Mouse (Mus musculus) stomach, embryonic 16.5 days (tissue): ENCODE data around the gene Gng13. TPM values are rescaled to one million over a fixed set of nuclear protein-coding genes. Genes with fewer than 3 reads are reported as not detected.
A peak's percentile ranks its signal among the peaks of the same experiment; 100 is the strongest.

Experiments used
- ATAC-seq: fragments of 200-750 bp; cut with Nextera tagmentation; 2 replicates; pipeline ENCODE4 v1.8.0; 2017; ENCODE audit warnings: moderate number of reproducible peaks, moderate TSS enrichment; ENCODE audit not compliant: insufficient read depth, low FRiP score
- H3K27ac ChIP-seq: fragments of 300-500 bp; sonication (generic); 2 replicates; pipeline ENCODE4 v1.5.1; 2014; ENCODE audit warnings: low read length
- H3K27me3 ChIP-seq: fragments of 300-500 bp; sonication (generic); 2 replicates; pipeline ENCODE4 v1.6.1; 2014; ENCODE audit warnings: low read length, control low read depth, mixed read lengths; ENCODE audit not compliant: control insufficient read depth, insufficient read depth
- H3K36me3 ChIP-seq: fragments of 300-500 bp; sonication (generic); 2 replicates; pipeline ENCODE4 v1.6.1; 2014; ENCODE audit warnings: low read length; ENCODE audit not compliant: control insufficient read depth, insufficient read depth
- H3K4me1 ChIP-seq: fragments of 300-500 bp; sonication (generic); 2 replicates; pipeline ENCODE4 v1.6.1; 2014; ENCODE audit warnings: low read length, control low read depth, mixed read lengths; ENCODE audit not compliant: control insufficient read depth, insufficient read depth
- H3K4me2 ChIP-seq: fragments of 300-500 bp; sonication (generic); 2 replicates; pipeline ENCODE4 v1.6.1; 2014; ENCODE audit warnings: low read depth, low read length, mixed read lengths
- H3K4me3 ChIP-seq: fragments of 300-500 bp; sonication (generic); replicated peaks from 2 replicates; pipeline ENCODE4 v1.5.1; 2014; ENCODE audit warnings: mild to moderate bottlenecking, low read length
- H3K9ac ChIP-seq: fragments of 300-500 bp; sonication (generic); 2 replicates; pipeline ENCODE4 v1.6.1; 2014; ENCODE audit warnings: low read length
- H3K9me3 ChIP-seq: fragments of 300-500 bp; sonication (generic); replicated peaks from 2 replicates; pipeline ENCODE4 v1.6.1; 2016; ENCODE audit warnings: low read length, control low read depth; ENCODE audit not compliant: control insufficient read depth
- WGBS: fragments of 180-500 bp; shearing (Covaris S2); extraction: QIAGEN DNeasy Blood & Tissue Kit; methylation state at CpG from one replicate; pipeline ENCODE4 v1.1.7; 2014; 5-methylcytosine and 5-hydroxymethylcytosine counted together
- polyA plus RNA-seq: library from polyadenylated mRNA; unstranded; fragments of >200 nt; fragmentation: Nextera tagmentation; extraction: Ambion mirVana; gene quantifications from 2 replicates; pipeline ENCODE4 v1.2.1, GENCODE M21; 2015

Gng13 gene
- polyA plus RNA-seq, 1 experiment from 2014 or later = 0.85 TPM

- Histone ChIP-seq H3K27me3 (no peaks in the 10 kb centered on the region), H3K9ac (no peak overlapping the region), H3K4me2 (no peak overlapping the region), H3K27ac (no peak overlapping the region), H3K4me1 (no peaks in the 10 kb centered on the region), H3K36me3 (no peaks in the 10 kb centered on the region), H3K9me3 (no peaks in the 10 kb centered on the region), H3K4me3 (no peak overlapping the region)
- ATAC-seq = no peak; the same call in 1 of the 2 replicates
- 12% methylated on average over 7 of the region's 7 CpGs for WGBS
Measured at GRCm38 (mm10) chr17:25698446-25698845, 18.5 kb upstream of the Gng13 start.

- WGBS = 58% methylated on average over 9 of the region's 9 CpGs
- Histone ChIP-seq H3K36me3 (no peaks in the 10 kb centered on the region), H3K27me3 (no peaks in the 10 kb centered on the region), H3K4me3 (no peak overlapping the region), H3K4me2 (no peak overlapping the region), H3K9ac (no peak overlapping the region), H3K9me3 (no peaks in the 10 kb centered on the region), H3K4me1 (no peaks in the 10 kb centered on the region), H3K27ac (no peak overlapping the region)
- ATAC-seq = no peak
Measured at GRCm38 (mm10) chr17:25700863-25701496, 16.0 kb upstream of the Gng13 start.

GRCm38 (mm10) chr17:25709994-25710393, 7.0 kb upstream of the Gng13 start:
- Histone ChIP-seq H3K27me3 (no peaks in the 10 kb centered on the region), H3K9ac (no peak overlapping the region), H3K36me3 (no peaks in the 10 kb centered on the region), H3K9me3 (no peaks in the 10 kb centered on the region), H3K27ac (no peak overlapping the region), H3K4me2 (no peak overlapping the region), H3K4me3 (no peak overlapping the region), H3K4me1 (no peaks in the 10 kb centered on the region)
- 94% methylated on average over 2 of the region's 2 CpGs for WGBS
- ATAC-seq = no peak

- Histone ChIP-seq H3K27me3 (no peaks in the 10 kb centered on the region), H3K27ac (no peak overlapping the region), H3K9ac (no peak overlapping the region), H3K4me1 (no peaks in the 10 kb centered on the region), H3K9me3 (no peaks in the 10 kb centered on the region), H3K4me2 (no peak overlapping the region), H3K4me3 (no peak overlapping the region), H3K36me3 (no peaks in the 10 kb centered on the region)
- ATAC-seq = no peak
- WGBS = 81% methylated on average over 4 of the region's 4 CpGs
Measured at GRCm38 (mm10) chr17:25711136-25711535, 5.8 kb upstream of the Gng13 start.

- Histone ChIP-seq H3K4me3 (no peak overlapping the region), H3K27me3 (peaks cover 10% of the 10 kb centered on the region), H3K27ac (no peak overlapping the region), H3K4me1 (peaks cover 7% of the 10 kb centered on the region; the same call in 1 of the 2 replicates), H3K9me3 (no peaks in the 10 kb centered on the region), H3K4me2 (no peak overlapping the region), H3K36me3 (0 out of 2 replicates have a peak, but pooled peaks cover 3% of the 10 kb centered on the region), H3K9ac (no peak overlapping the region)
- ATAC-seq = no peak
- 51% methylated on average over 3 of the region's 3 CpGs for WGBS
Measured at GRCm38 (mm10) chr17:25715627-25716026, 1.3 kb upstream of the Gng13 start.

GRCm38 (mm10) chr17:25716130-25716529, 841 bp upstream of the Gng13 start:
- Histone ChIP-seq H3K9me3 (no peaks in the 10 kb centered on the region), H3K4me2 (no peak overlapping the region), H3K4me1 (peaks cover 7% of the 10 kb centered on the region; the same call in 1 of the 2 replicates), H3K9ac (no peak overlapping the region), H3K4me3 (no peak overlapping the region), H3K27me3 (peaks cover 10% of the 10 kb centered on the region), H3K36me3 (0 out of 2 replicates have a peak, but pooled peaks cover 3% of the 10 kb centered on the region), H3K27ac (no peak overlapping the region)
- ATAC-seq = no peak
- WGBS = 8% methylated on average over 6 of the region's 6 CpGs

DNA sequence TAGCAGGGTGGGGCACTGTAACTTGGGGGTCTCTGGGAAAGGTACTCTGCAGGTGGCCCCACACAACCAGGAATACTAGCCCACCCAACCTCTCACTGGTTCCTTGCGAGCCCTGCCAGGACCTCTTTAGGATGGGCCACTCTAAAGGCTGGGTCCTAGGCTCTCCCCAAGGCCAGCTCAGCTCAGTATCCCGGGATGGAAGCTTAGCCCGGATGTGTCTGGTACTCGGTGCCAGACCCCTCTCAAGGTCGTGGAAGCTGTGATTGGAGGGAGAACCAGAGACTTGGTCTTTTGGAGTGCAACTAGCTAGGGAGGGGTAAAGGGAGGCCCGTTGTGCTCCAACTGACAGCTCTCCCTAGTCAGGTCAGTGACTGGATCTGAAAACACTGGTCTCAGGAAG, 720 bp downstream of the Gng13 start:
- H3K4me2 ChIP-seq = peak overlapping the region; percentile 78
- 0 out of 2 replicates have a peak, but pooled peaks cover 7% of the 10 kb centered on the region for H3K36me3 ChIP-seq
- no peak overlapping the region for H3K27ac ChIP-seq
- peak overlapping the region; percentile 38 for H3K4me3 ChIP-seq
- H3K4me1 ChIP-seq = peaks cover 7% of the 10 kb centered on the region; the same call in 1 of the 2 replicates
- no peaks in the 10 kb centered on the region for H3K9me3 ChIP-seq
- WGBS = 14% methylated on average over 6 of the region's 6 CpGs
- ATAC-seq = no peak
- H3K9ac ChIP-seq = peak overlapping the region; percentile 67
- H3K27me3 ChIP-seq = peaks cover 10% of the 10 kb centered on the region

DNA sequence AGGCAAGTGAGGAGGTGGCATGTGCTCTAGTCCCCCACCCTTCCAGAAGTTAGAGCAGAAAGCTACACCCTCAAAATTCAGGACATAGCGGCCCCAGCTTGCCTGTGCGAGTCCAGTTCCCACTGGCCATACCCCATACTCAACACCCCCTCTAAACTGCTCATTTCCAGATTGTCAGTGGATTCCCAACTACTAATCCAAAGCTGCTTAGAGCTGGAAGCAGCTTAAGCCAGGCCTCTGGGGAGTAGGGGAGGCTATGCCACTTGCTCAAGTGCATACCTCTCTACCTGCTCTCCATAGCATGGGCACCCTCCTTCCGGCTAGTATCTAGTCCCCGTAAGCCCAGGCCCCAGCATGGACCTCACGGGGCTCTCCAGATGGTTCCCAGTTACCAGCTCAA, 4.5 kb downstream of the Gng13 start:
- H3K36me3 ChIP-seq = 0 out of 2 replicates have a peak, but pooled peaks cover 8% of the 10 kb centered on the region
- peaks cover 11% of the 10 kb centered on the region; the same call in 1 of the 2 replicates for H3K4me1 ChIP-seq
- no peak for ATAC-seq
- no peak overlapping the region for H3K9ac ChIP-seq
- no peak overlapping the region for H3K4me3 ChIP-seq
- H3K9me3 ChIP-seq = no peaks in the 10 kb centered on the region
- H3K27ac ChIP-seq = no peak overlapping the region
- H3K4me2 ChIP-seq = no peak overlapping the region
- WGBS = 90% methylated on average over 5 of the region's 5 CpGs
- peaks cover 10% of the 10 kb centered on the region for H3K27me3 ChIP-seq

DNA sequence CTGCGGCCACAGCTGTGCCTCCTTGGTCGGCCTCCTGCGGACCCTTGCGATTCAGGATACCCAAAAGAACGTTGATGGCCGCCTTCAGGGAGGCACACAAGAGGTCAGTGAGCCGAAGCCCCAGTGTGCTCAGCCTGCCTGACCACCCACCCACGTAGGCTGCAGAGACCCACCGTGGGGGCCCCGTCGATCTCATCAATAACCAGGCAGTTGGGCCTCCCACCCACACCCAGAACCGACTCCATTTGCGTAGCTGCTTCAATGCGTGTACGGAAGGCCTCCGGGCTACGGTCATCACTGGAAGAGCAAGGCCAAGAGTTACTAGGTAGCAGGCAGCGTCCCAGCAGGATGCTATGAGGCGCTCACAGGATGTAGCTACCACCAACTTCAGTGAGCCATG, 6.5 kb downstream of the Gng13 start:
- 0 out of 2 replicates have a peak, but pooled peaks cover 8% of the 10 kb centered on the region for H3K36me3 ChIP-seq
- no peak overlapping the region for H3K4me2 ChIP-seq
- 93% methylated on average over 19 of the region's 19 CpGs for WGBS
- H3K9me3 ChIP-seq = no peaks in the 10 kb centered on the region
- peaks cover 14% of the 10 kb centered on the region for H3K4me1 ChIP-seq
- H3K4me3 ChIP-seq = no peak overlapping the region
- H3K27me3 ChIP-seq = no peaks in the 10 kb centered on the region
- no peak overlapping the region for H3K9ac ChIP-seq
- no peak for ATAC-seq
- no peak overlapping the region for H3K27ac ChIP-seq
